Mouse (Mus musculus) urinary bladder, postnatal 25 days (tissue): ENCODE data around the gene E330021D16Rik.
"Not testable (repeated sequence)": the region's sequence is repeated elsewhere in the genome, so short reads cannot be mapped to it uniquely, and the experiment has no call there.

ENCODE experiments used
- DNase-seq: peaks from one replicate; pipeline ENCODE4 v3.0.0; 2022; ENCODE audit warnings: low spot score

E330021D16Rik gene

GRCm38 (mm10) chr6:136415133-136415775 is at the start of gene E330021D16Rik:
E330021D16Rik (minus strand) TSS chr6:136415569.
- DNase-seq, result no peak

GRCm38 (mm10) chr6:136465021-136465420 is 49.7 kb upstream of the E330021D16Rik start:
- no peak for DNase-seq

- no peak for DNase-seq
Measured at GRCm38 (mm10) chr6:136464121-136464621, 48.8 kb upstream of the E330021D16Rik start.

- no peak for DNase-seq
Measured at GRCm38 (mm10) chr6:136463491-136463890, 48.1 kb upstream of the E330021D16Rik start.

GRCm38 (mm10) chr6:136459156-136459555 is 43.8 kb upstream of the E330021D16Rik start:
- no peak for DNase-seq

GRCm38 (mm10) chr6:136456302-136456701 is 40.9 kb upstream of the E330021D16Rik start:
- no peak for DNase-seq

- DNase-seq, result no peak
Measured at GRCm38 (mm10) chr6:136455696-136456095, 40.3 kb upstream of the E330021D16Rik start.

GRCm38 (mm10) chr6:136452623-136453022 is 37.3 kb upstream of the E330021D16Rik start:
- no peak for DNase-seq

- no peak for DNase-seq
Measured at GRCm38 (mm10) chr6:136450863-136451262, 35.5 kb upstream of the E330021D16Rik start.

- DNase-seq, result no peak
Measured at GRCm38 (mm10) chr6:136449930-136450329, 34.6 kb upstream of the E330021D16Rik start.

GRCm38 (mm10) chr6:136449270-136449692 is 33.9 kb upstream of the E330021D16Rik start:
- DNase-seq, result no peak

- DNase-seq, result not testable (repeated sequence)
Measured at GRCm38 (mm10) chr6:136439205-136439604, 23.8 kb upstream of the E330021D16Rik start.

- DNase-seq, result not testable (repeated sequence)
Measured at GRCm38 (mm10) chr6:136436151-136436550, 20.8 kb upstream of the E330021D16Rik start.

- no peak for DNase-seq
Measured at GRCm38 (mm10) chr6:136433573-136433972, 18.2 kb upstream of the E330021D16Rik start.

GRCm38 (mm10) chr6:136431896-136432248 is 16.5 kb upstream of the E330021D16Rik start:
- DNase-seq, result no peak

- DNase-seq, result no peak
Measured at GRCm38 (mm10) chr6:136431169-136431895, 16.0 kb upstream of the E330021D16Rik start.

- no peak for DNase-seq
Measured at GRCm38 (mm10) chr6:136429441-136429840, 14.1 kb upstream of the E330021D16Rik start.

GRCm38 (mm10) chr6:136428412-136428811 is 13.0 kb upstream of the E330021D16Rik start:
- DNase-seq, result no peak

- DNase-seq, result no peak
Measured at GRCm38 (mm10) chr6:136427240-136427639, 11.9 kb upstream of the E330021D16Rik start.

- DNase-seq, result no peak
Measured at GRCm38 (mm10) chr6:136425956-136426355, 10.6 kb upstream of the E330021D16Rik start.

- no peak for DNase-seq
Measured at GRCm38 (mm10) chr6:136424166-136424565, 8.8 kb upstream of the E330021D16Rik start.

GRCm38 (mm10) chr6:136423201-136423600 is 7.8 kb upstream of the E330021D16Rik start:
- DNase-seq, result no peak
